Mouse (Mus musculus): ENCODE results near the gene Sspn. TPM values are rescaled to one million over a fixed set of nuclear protein-coding genes. Genes with fewer than 3 reads are reported as not detected.
A peak's percentile ranks its signal among the peaks of the same experiment; 100 is the strongest.

The Sspn gene
- polyA plus RNA-seq, 1 experiment: 6.2 TPM

DNA sequence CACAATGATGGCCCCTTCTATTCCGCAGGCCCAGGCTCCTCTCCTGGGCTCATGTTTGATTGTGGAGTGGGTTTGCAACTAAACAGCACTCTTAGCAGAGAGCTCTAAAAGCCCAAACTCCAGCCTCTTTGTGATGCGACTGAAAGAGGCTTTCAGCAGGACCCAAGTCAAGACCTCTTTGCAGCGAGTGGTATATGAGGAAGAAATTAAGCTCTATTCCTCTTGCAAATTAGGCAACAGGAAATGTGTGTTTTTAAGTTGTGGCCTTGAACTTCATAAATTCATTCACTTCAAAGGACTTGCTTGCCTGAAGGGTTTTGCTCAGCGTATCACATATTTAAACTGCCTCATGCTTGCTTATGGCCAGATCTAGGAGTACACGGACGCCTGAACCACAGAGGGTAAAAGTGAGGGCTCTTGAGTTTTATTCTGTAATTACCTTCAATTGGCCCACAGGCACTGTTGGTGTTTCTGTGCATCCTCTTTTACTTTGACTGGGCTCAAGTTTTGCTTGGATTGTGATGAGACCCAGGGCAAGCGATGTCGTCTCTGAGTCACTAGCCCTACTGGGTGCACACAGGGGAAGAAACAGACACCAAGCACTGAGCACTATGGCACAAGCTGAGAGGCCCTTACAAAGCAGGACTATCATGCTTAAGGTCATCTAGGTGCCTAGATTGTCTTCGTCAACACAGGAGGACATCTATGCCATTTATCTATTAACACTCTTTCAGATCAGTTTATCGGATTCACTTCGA is 73.9 kb downstream of the Sspn start:
- Histone ChIP-seq H3K4me1 (ENCODE audit: control insufficient read depth, insufficient read depth, low read length) (peaks cover 2% of the 10 kb centered on the region; the same call in 1 of the 2 replicates), H3K4me3 (ENCODE audit: insufficient read depth, low read length) (no peak overlapping the region), H3K27ac (ENCODE audit: insufficient read depth, low read length) (no peak overlapping the region)
- TF ChIP-seq POLR2A (IDR thresholded peaks at IDR 0.05; ENCODE audit: extremely low read depth, insufficient read depth, low read length): no peak
- TF ChIP-seq CTCF (IDR thresholded peaks at IDR 0.05; ENCODE audit: extremely low read depth, insufficient read depth, low read length): no peak

DNA sequence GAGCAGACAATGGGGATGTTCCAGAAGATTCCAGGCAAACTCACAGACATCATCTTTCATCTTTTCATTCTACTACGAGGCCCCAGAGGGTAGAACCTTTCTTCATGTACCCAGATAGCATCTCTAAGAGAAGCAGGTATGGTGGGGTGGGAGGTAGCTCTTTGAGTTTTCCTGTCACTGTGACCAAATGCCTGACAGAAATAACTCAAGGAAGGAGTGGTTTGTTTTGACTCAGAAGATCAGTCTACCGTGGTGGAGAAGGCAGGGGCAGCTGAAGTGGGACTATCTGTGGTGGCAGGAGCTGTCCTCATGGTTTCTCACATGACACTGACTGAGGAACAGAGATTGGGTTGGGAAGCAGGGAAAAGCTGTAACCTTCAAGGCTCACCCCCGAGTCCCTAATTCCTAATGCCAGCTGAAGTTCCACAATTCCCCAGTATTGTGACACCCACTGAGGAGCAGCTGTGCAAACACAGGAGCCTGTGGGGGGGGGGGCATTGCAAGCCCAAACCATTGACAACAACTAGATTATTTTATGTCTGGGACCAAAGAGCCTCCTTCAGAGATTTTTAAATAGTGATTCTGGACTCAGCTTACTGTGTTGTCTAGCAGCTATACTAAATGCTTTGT is 74.6 kb downstream of the Sspn start:
- Histone ChIP-seq H3K4me1 (ENCODE audit: control insufficient read depth, insufficient read depth, low read length) (peaks cover 6% of the 10 kb centered on the region), H3K4me3 (ENCODE audit: insufficient read depth, low read length) (no peak overlapping the region), H3K27ac (ENCODE audit: insufficient read depth, low read length) (no peak overlapping the region)
- TF ChIP-seq POLR2A (IDR thresholded peaks at IDR 0.05; ENCODE audit: extremely low read depth, insufficient read depth, low read length): no peak
- TF ChIP-seq CTCF (IDR thresholded peaks at IDR 0.05; ENCODE audit: extremely low read depth, insufficient read depth, low read length): no peak

DNA sequence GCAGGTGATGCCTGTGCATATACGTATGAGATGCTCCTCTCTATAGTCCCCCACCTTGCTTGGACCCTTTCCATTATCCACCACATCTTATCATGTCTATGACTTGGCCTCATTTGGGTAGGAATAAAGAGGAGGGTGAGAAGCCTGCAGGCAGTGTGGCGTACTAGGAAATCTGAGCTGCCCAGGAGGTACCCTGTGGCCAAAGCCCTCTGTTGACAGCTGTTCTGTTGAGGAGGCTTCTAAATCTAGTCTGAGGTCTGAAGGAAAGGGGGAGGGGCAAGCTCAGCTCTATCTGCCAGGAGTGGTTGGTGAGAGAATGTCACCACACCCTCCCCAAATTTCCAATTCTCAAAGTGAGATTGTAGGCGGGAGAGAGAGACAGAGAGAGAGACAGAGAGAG is 75.3 kb downstream of the Sspn start:
- H3K27ac ChIP-seq (ENCODE audit: insufficient read depth, low read length): no peak overlapping the region
- no peak for TF ChIP-seq CTCF (IDR thresholded peaks at IDR 0.05; ENCODE audit: extremely low read depth, insufficient read depth, low read length)
- TF ChIP-seq POLR2A (IDR thresholded peaks at IDR 0.05; ENCODE audit: extremely low read depth, insufficient read depth, low read length): no peak

DNA sequence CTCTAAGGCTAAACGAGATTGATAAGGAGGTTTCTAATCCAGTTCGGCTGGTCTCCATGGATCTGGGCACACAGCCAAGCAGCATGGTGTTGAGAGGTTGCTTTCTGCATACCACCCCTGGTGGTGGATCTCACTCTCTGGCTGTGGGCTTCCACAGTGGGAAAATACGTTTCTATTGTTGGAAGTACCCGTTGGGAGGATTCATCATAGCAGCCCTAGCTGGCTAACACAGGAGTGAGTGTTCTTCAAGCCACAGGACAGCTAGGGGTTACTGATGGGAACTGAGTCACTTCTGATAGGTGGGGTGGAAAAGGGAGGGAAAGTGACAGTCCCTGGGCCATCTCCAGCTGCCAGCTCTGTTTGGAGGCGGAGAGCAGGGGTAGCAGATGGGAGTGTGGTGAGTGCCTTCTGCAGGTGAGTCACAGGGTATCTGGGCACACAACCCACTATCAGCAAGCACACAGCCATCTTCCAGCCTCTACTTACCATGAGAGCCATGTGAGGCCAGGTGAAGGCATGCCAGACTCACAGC is 77.1 kb downstream of the Sspn start:
- Histone ChIP-seq H3K4me3 (ENCODE audit: insufficient read depth, low read length) (no peak overlapping the region), H3K4me1 (ENCODE audit: control insufficient read depth, insufficient read depth, low read length) (peaks cover 6% of the 10 kb centered on the region), H3K27ac (ENCODE audit: insufficient read depth, low read length) (no peak overlapping the region)
- TF ChIP-seq POLR2A (IDR thresholded peaks at IDR 0.05; ENCODE audit: extremely low read depth, insufficient read depth, low read length): no peak
- TF ChIP-seq CTCF (IDR thresholded peaks at IDR 0.05; ENCODE audit: extremely low read depth, insufficient read depth, low read length): no peak

More for the DNA sequence above, 75.3 kb downstream of the Sspn start:
- H3K4me3 ChIP-seq (ENCODE audit: insufficient read depth, low read length): no peak overlapping the region
- H3K4me1 ChIP-seq (ENCODE audit: control insufficient read depth, insufficient read depth, low read length): peaks cover 6% of the 10 kb centered on the region

GRCm38 (mm10) chr6:146009163-146009915 is 77.9 kb downstream of the Sspn start:
- Histone ChIP-seq H3K27ac (ENCODE audit: insufficient read depth, low read length) (no peak overlapping the region), H3K4me1 (ENCODE audit: control insufficient read depth, insufficient read depth, low read length) (peaks cover 6% of the 10 kb centered on the region), H3K4me3 (ENCODE audit: insufficient read depth, low read length) (no peak overlapping the region)
- TF ChIP-seq POLR2A (IDR thresholded peaks at IDR 0.05; ENCODE audit: extremely low read depth, insufficient read depth, low read length) (no peak), CTCF (IDR thresholded peaks at IDR 0.05; ENCODE audit: extremely low read depth, insufficient read depth, low read length) (no peak)

DNA sequence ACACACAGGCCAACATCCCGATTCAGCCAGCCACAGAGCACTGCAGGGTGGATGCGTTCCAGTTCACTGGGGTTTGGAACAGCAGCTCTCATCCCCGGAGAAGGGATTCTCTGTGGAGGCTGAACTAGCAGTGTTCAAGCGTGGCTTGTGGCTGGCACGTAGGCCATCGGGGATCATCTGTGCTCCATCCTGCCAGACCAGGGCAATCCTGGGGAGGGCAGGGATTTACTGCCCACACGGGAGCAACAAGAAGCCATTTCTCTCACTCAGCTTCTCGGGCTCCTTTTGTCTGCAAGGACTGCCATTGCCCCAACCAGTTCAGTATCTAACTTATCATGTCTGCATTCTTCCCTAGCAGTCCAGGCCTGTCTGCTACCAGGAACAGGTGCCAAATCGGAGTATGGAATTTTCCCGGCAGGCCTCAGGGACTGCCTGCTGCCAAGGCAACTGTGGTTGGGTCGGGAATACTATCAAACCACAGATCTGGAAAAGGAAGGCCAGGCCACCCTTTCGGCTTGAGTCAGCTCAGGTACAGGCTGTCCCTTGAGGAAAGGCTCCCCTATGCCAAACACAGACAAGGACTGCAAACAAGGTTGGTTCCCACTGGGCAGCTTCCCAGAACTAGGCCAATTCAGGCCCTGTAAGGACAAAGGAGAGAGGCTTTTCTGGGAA is 78.8 kb downstream of the Sspn start:
- no peak for TF ChIP-seq CTCF (IDR thresholded peaks at IDR 0.05; ENCODE audit: extremely low read depth, insufficient read depth, low read length)
- TF ChIP-seq POLR2A (IDR thresholded peaks at IDR 0.05; ENCODE audit: extremely low read depth, insufficient read depth, low read length): no peak
- Histone ChIP-seq H3K27ac (ENCODE audit: insufficient read depth, low read length) (0 out of 2 replicates have a peak overlapping the region, but pooled peaks have one; percentile 26), H3K4me3 (ENCODE audit: insufficient read depth, low read length) (no peak overlapping the region), H3K4me1 (ENCODE audit: control insufficient read depth, insufficient read depth, low read length) (peaks cover 6% of the 10 kb centered on the region)

GRCm38 (mm10) chr6:146014312-146014711 is 82.9 kb downstream of the Sspn start:
- Histone ChIP-seq H3K4me3 (ENCODE audit: insufficient read depth, low read length) (no peak overlapping the region), H3K4me1 (ENCODE audit: control insufficient read depth, insufficient read depth, low read length) (peaks cover 4% of the 10 kb centered on the region), H3K27ac (ENCODE audit: insufficient read depth, low read length) (no peak overlapping the region)
- no peak for TF ChIP-seq CTCF (IDR thresholded peaks at IDR 0.05; ENCODE audit: extremely low read depth, insufficient read depth, low read length)
- TF ChIP-seq POLR2A (IDR thresholded peaks at IDR 0.05; ENCODE audit: extremely low read depth, insufficient read depth, low read length): no peak

Other genes starting within 250 kb of the Sspn start
- gene Rassf8, start 184.9 kb upstream of the Sspn start, polyA plus RNA-seq (2012; rRNA removed): 14.1 and 14.7 TPM in 2 replicates
- gene Bhlhe41, start 66.1 kb upstream of the Sspn start, polyA plus RNA-seq (2012; rRNA removed): 23.5 and 26.2 TPM in 2 replicates